Mouse (Mus musculus) cerebellum, adult 2 months (tissue): ENCODE results near the gene Rhox2f. TPM values are rescaled to one million over a fixed set of nuclear protein-coding genes. Genes with fewer than 3 reads are reported as not detected.
"Not testable (repeated sequence)": the region's sequence is repeated elsewhere in the genome, so short reads cannot be mapped to it uniquely, and the experiment has no call there.

Source experiments
- DNase-seq, 2 experiments: peaks; one replicate each; pipeline ENCODE4 v3.0.0; 2021
- H3K27ac ChIP-seq: fragments of 200-500 bp; 2 replicates; pipeline ENCODE4 v1.5.1; 2012; ENCODE audit warnings: low read length, control low read depth, inconsistent platforms; ENCODE audit not compliant: insufficient read depth
- H3K27me3 ChIP-seq: fragments of 200-500 bp; 2 replicates; pipeline ENCODE4 v1.6.1; 2012; ENCODE audit warnings: inconsistent platforms, mild to moderate bottlenecking, low read length, moderate library complexity; ENCODE audit not compliant: control insufficient read depth, insufficient read depth
- H3K4me1 ChIP-seq: fragments of 200-500 bp; 2 replicates; pipeline ENCODE4 v1.6.1; 2011; ENCODE audit warnings: low read length; ENCODE audit not compliant: control insufficient read depth, insufficient read depth
- H3K4me3 ChIP-seq: fragments of 200-500 bp; replicated peaks from 2 replicates; pipeline ENCODE3; 2011; ENCODE audit warnings: mild to moderate bottlenecking, low read depth, low read length, control low read depth; ENCODE audit not compliant: insufficient read depth
- WGBS: fragments of 180-500 bp; shearing (Covaris S2); methylation state at CpG from one replicate; pipeline ENCODE4 v1.1.7; 2018; 5-methylcytosine and 5-hydroxymethylcytosine counted together
- polyA plus RNA-seq: library from polyadenylated mRNA; depleted of rRNA; stranded (reverse); fragments of >200 nt; gene quantifications from 2 replicates; pipeline ENCODE4 v1.2.3, GENCODE M21; 2012; rRNA removed

The Rhox2f gene
- not detected in 2 replicates for polyA plus RNA-seq

GRCm38 (mm10) chrX:37571105-37571504, at the start of gene Rhox2f:
TSS of gene Rhox2f (plus strand) at chrX:37571405.
- not testable (repeated sequence) for DNase-seq, H3K27ac ChIP-seq, H3K27me3 ChIP-seq, H3K4me3 ChIP-seq, H3K4me1 ChIP-seq
- 97% methylated on average over 8 of the region's 8 CpGs for WGBS

- 88% methylated on average over 2 of the region's 8 CpGs for WGBS
- not testable (repeated sequence) for DNase-seq, H3K4me1 ChIP-seq
Measured at GRCm38 (mm10) chrX:37530152-37530551, 41.1 kb upstream of the Rhox2f start, which contains the start of gene Rhox2e. TSS of gene Rhox2e (plus strand) at chrX:37530452.

DNA sequence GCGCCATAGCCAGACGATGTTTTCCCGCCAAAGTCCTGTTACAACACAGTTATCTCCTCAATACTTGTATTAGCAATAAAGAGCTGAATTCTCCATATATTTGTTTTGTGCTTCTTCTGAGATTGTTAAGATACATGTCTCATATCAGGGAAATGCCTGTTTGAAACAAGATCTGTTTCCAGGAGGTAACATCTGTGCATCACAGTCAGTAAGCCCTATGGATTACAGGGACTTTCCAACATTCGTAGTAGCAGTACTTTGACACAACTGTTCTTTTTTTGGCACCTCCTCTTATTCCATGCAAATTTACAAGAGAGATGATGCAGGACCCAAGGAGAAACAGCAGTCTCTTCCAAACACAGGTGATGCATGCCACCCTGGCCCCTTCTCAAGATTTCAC, 29.5 kb upstream of the Rhox2f start, which contains the start of gene Rhox3e:
Rhox3e (plus strand) TSS at position 301 of the 400 bp plus-strand sequence.
- no CpG with 5 or more reads among the region's 4 CpGs for WGBS
- H3K4me1 ChIP-seq, DNase-seq, H3K27me3 ChIP-seq, H3K27ac ChIP-seq, H3K4me3 ChIP-seq: not testable (repeated sequence)

More at GRCm38 (mm10) chrX:37530152-37530551, 41.1 kb upstream of the Rhox2f start, which contains the start of gene Rhox2e:
- H3K27ac ChIP-seq, H3K27me3 ChIP-seq, H3K4me3 ChIP-seq: not testable (repeated sequence)

DNA sequence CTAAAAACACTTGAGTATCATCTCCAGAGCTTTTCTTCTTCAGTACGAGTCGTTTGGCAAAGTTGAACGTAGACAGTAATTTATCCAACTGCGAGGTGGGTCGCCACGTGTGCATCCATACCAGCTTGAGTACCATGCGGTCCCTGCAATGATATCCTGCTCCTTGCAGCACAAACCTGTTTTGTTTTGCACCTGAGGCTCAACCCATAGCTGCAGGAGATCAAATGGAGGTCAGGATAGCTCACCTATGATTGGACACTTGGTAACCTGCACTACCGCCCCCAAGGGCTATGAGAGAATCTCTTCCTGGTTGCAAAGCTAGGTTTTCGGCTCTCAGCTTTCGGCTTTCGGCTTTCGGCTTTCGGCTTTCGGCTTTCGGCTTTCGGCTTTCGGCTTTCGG, 14.1 kb upstream of the Rhox2f start, which contains the start of gene Rhox4e:
Rhox4e (plus strand) TSS at position 301 of the 400 bp plus-strand sequence.
- 95% methylated on average over 10 of the region's 18 CpGs for WGBS
- H3K27ac ChIP-seq, DNase-seq, H3K27me3 ChIP-seq, H3K4me3 ChIP-seq, H3K4me1 ChIP-seq: not testable (repeated sequence)

- 19% methylated on average over 2 of the region's 2 CpGs for WGBS
- H3K27ac ChIP-seq: not testable (repeated sequence)
Measured at GRCm38 (mm10) chrX:37572638-37573037, 1.4 kb downstream of the Rhox2f start.

GRCm38 (mm10) chrX:37580692-37581091, 9.5 kb downstream of the Rhox2f start, which contains the start of gene Rhox3f:
TSS of gene Rhox3f (plus strand) at chrX:37580992.
- not testable (repeated sequence) for H3K4me3 ChIP-seq, H3K27me3 ChIP-seq, H3K27ac ChIP-seq, H3K4me1 ChIP-seq, DNase-seq

More at GRCm38 (mm10) chrX:37572638-37573037, 1.4 kb downstream of the Rhox2f start:
- not testable (repeated sequence) for H3K27me3 ChIP-seq, H3K4me3 ChIP-seq, H3K4me1 ChIP-seq, DNase-seq

GRCm38 (mm10) chrX:37607604-37608003, 36.4 kb downstream of the Rhox2f start, which contains the start of gene Rhox4f:
TSS of gene Rhox4f (minus strand) at chrX:37607704.
- not testable (repeated sequence) for H3K27ac ChIP-seq, DNase-seq, H3K4me3 ChIP-seq, H3K4me1 ChIP-seq, H3K27me3 ChIP-seq
- 94% methylated on average over 19 of the region's 19 CpGs for WGBS

Other genes with a start within 250 kb of the Rhox2f start
- gene Rhox3a2, start 191.4 kb upstream of the Rhox2f start, polyA plus RNA-seq: not detected in 2 replicates
- not detected in 2 replicates for gene Rhox4a2, start 180.6 kb upstream of the Rhox2f start, polyA plus RNA-seq
- gene Rhox2b, start 159.3 kb upstream of the Rhox2f start, polyA plus RNA-seq: not detected in 2 replicates
- not detected in 2 replicates for gene Rhox4b, start 138.9 kb upstream of the Rhox2f start, polyA plus RNA-seq
- not detected in 2 replicates for gene Rhox2c, start 117.7 kb upstream of the Rhox2f start, polyA plus RNA-seq
- gene Rhox3c, start 112.8 kb upstream of the Rhox2f start, polyA plus RNA-seq: not detected in 2 replicates
- not detected in 2 replicates for gene Rhox4c, start 91.1 kb upstream of the Rhox2f start, polyA plus RNA-seq
- not detected in 2 replicates for gene Rhox2d, start 78.0 kb upstream of the Rhox2f start, polyA plus RNA-seq
- gene Rhox4d, start 57.0 kb upstream of the Rhox2f start, polyA plus RNA-seq: not detected in 2 replicates
- gene Rhox2e, start 41.0 kb upstream of the Rhox2f start, polyA plus RNA-seq: not detected in 2 replicates
- gene Rhox3e, start 29.4 kb upstream of the Rhox2f start, polyA plus RNA-seq: not detected in 2 replicates
- not detected in 2 replicates for gene Rhox4e, start 14.0 kb upstream of the Rhox2f start, polyA plus RNA-seq
- not detected in 2 replicates for gene Rhox3f, start 9.6 kb downstream of the Rhox2f start, polyA plus RNA-seq
- gene Rhox4f, start 36.3 kb downstream of the Rhox2f start, polyA plus RNA-seq: not detected in 2 replicates
- not detected in 2 replicates for gene Rhox3g, start 57.2 kb downstream of the Rhox2f start, polyA plus RNA-seq
- not detected in 2 replicates for gene Rhox2g, start 72.1 kb downstream of the Rhox2f start, polyA plus RNA-seq
- not detected in 2 replicates for gene Rhox4g, start 79.9 kb downstream of the Rhox2f start, polyA plus RNA-seq
- gene Rhox3h, start 97.4 kb downstream of the Rhox2f start, polyA plus RNA-seq: not detected in 2 replicates
- not detected in 2 replicates for gene Rhox2h, start 101.9 kb downstream of the Rhox2f start, polyA plus RNA-seq
- 0.33 TPM in 1 of 2 replicates, not detected in the other for gene Rhox5, start 233.4 kb downstream of the Rhox2f start, polyA plus RNA-seq